Mouse (Mus musculus) heart, embryonic 14.5 days (tissue): ENCODE measurements at regions not wholly inside any gene's neighbourhood (a gene's known extent, or its start where the extent isn't known, plus 50 kb on each side); places are given as distances from the start of the nearest gene placed in this dataset.

Experiments
- ATAC-seq: fragments of 200-750 bp; cut with Nextera tagmentation; 2 replicates; pipeline ENCODE4 v1.8.0; 2017; ENCODE audit warnings: low read depth, moderate TSS enrichment; ENCODE audit not compliant: insufficient number of reproducible peaks, insufficient read depth, low FRiP score
- H3K27ac ChIP-seq, 2 experiments: fragments of 200-500 bp in 1 of 2; fragments of 300-500 bp in 1 of 2; sonication (generic) in 1 of 2; replicated peaks in 1 of 2; 2 replicates each; pipeline ENCODE4 v1.5.1; 2012 to 2014; ENCODE audit warnings: low read depth in 2 of 2, low read length in 2 of 2, control low read depth in 1 of 2, mild to moderate bottlenecking in 1 of 2, mixed read lengths in 1 of 2; ENCODE audit not compliant: control insufficient read depth in 1 of 2, insufficient read depth in 1 of 2
- H3K27me3 ChIP-seq: fragments of 300-500 bp; sonication (generic); 2 replicates; pipeline ENCODE4 v1.6.1; 2014; ENCODE audit warnings: mild to moderate bottlenecking, low read length, control low read depth; ENCODE audit not compliant: control insufficient read depth, insufficient read depth
- H3K36me3 ChIP-seq: fragments of 300-500 bp; sonication (generic); 2 replicates; pipeline ENCODE4 v1.6.1; 2014; ENCODE audit warnings: mild to moderate bottlenecking, control low read depth, low read length, mixed read lengths; ENCODE audit not compliant: control insufficient read depth, insufficient read depth
- H3K4me1 ChIP-seq, 2 experiments: fragments of 200-500 bp in 1 of 2; fragments of 300-500 bp in 1 of 2; sonication (generic) in 1 of 2; 2 replicates each; pipeline ENCODE4 v1.6.1; 2012 to 2014; ENCODE audit warnings: low read length in 2 of 2, control low read depth in 1 of 2, mixed read lengths in 1 of 2; ENCODE audit not compliant: control insufficient read depth in 2 of 2, insufficient read depth in 2 of 2
- H3K4me2 ChIP-seq: fragments of 300-500 bp; sonication (generic); 2 replicates; pipeline ENCODE4 v1.6.1; 2014; ENCODE audit warnings: mild to moderate bottlenecking, low read length
- H3K4me3 ChIP-seq, 2 experiments: fragments of 200-500 bp in 1 of 2; fragments of 300-500 bp in 1 of 2; sonication (generic) in 1 of 2; 2 replicates each; pipeline ENCODE4 v1.5.1; 2012 to 2014; ENCODE audit warnings: low read length in 2 of 2, mild to moderate bottlenecking in 2 of 2, control low read depth in 1 of 2, low read depth in 1 of 2, moderate library complexity in 1 of 2; ENCODE audit not compliant: control insufficient read depth in 1 of 2, insufficient read depth in 1 of 2
- H3K9ac ChIP-seq: fragments of 300-500 bp; sonication (generic); 2 replicates; pipeline ENCODE4 v1.6.1; 2014; ENCODE audit warnings: mild to moderate bottlenecking, low read length
- H3K9me3 ChIP-seq: fragments of 300-500 bp; sonication (generic); 2 replicates; pipeline ENCODE4 v1.6.1; 2016; ENCODE audit warnings: low read length, control low read depth; ENCODE audit not compliant: control insufficient read depth
- WGBS: fragments of 180-500 bp; shearing (Covaris S2); extraction: QIAGEN DNeasy Blood & Tissue Kit; methylation state at CpG from one replicate; pipeline ENCODE4 v1.1.7; 2014; 5-methylcytosine and 5-hydroxymethylcytosine counted together

- no peak overlapping the region for H3K4me3 ChIP-seq
- H3K9me3 ChIP-seq, result no peaks in the 10 kb centered on the region
- H3K27ac ChIP-seq, result no peak overlapping the region
- WGBS, result 70% methylated on average over 5 of the region's 5 CpGs
- no peak for ATAC-seq
- H3K4me1 ChIP-seq, result no peaks in the 10 kb centered on the region
- no peaks in the 10 kb centered on the region for H3K36me3 ChIP-seq
- no peak overlapping the region for H3K9ac ChIP-seq
- H3K4me2 ChIP-seq, result no peak overlapping the region
- H3K27me3 ChIP-seq, result no peaks in the 10 kb centered on the region
Measured at GRCm38 (mm10) chr14:102731746-102732145, 250.7 kb downstream of the Kctd12 start.

- Histone ChIP-seq H3K4me3 (no peak overlapping the region), H3K4me2 (no peak overlapping the region), H3K4me1 (no peaks in the 10 kb centered on the region), H3K27ac (no peak overlapping the region), H3K9ac (no peak overlapping the region), H3K9me3 (no peaks in the 10 kb centered on the region), H3K27me3 (no peaks in the 10 kb centered on the region), H3K36me3 (no peaks in the 10 kb centered on the region)
- ATAC-seq, result no peak
- WGBS, result 61% methylated on average over 2 of the region's 2 CpGs
Measured at GRCm38 (mm10) chr14:102722633-102723032, 259.8 kb downstream of the Kctd12 start.

- H3K4me1 ChIP-seq, result no peaks in the 10 kb centered on the region
- no peak overlapping the region for H3K4me3 ChIP-seq
- H3K4me2 ChIP-seq, result no peak overlapping the region
- no peak for ATAC-seq
- WGBS, result 47% methylated on average over 2 of the region's 2 CpGs
- H3K27ac ChIP-seq, result no peak overlapping the region
- no peaks in the 10 kb centered on the region for H3K36me3 ChIP-seq
- H3K9ac ChIP-seq, result no peak overlapping the region
- H3K9me3 ChIP-seq, result no peaks in the 10 kb centered on the region
- H3K27me3 ChIP-seq, result no peaks in the 10 kb centered on the region
Measured at GRCm38 (mm10) chr14:102718558-102718957, 263.9 kb downstream of the Kctd12 start.

- Histone ChIP-seq H3K4me1 (no peaks in the 10 kb centered on the region), H3K9me3 (no peaks in the 10 kb centered on the region), H3K4me3 (no peak overlapping the region), H3K27ac (no peak overlapping the region), H3K9ac (no peak overlapping the region), H3K4me2 (no peak overlapping the region), H3K27me3 (no peaks in the 10 kb centered on the region), H3K36me3 (no peaks in the 10 kb centered on the region)
- 74% methylated on average over 1 of the region's 1 CpGs for WGBS
- no peak for ATAC-seq
Measured at GRCm38 (mm10) chr14:102712600-102712999, 269.8 kb downstream of the Kctd12 start.

GRCm38 (mm10) chr14:102706704-102707336, 275.6 kb downstream of the Kctd12 start:
- Histone ChIP-seq H3K27me3 (no peaks in the 10 kb centered on the region), H3K9ac (no peak overlapping the region), H3K27ac (no peak overlapping the region), H3K9me3 (no peaks in the 10 kb centered on the region), H3K4me1 (no peaks in the 10 kb centered on the region), H3K36me3 (no peaks in the 10 kb centered on the region), H3K4me2 (no peak overlapping the region), H3K4me3 (no peak overlapping the region)
- no peak for ATAC-seq
- WGBS, result 81% methylated on average over 5 of the region's 5 CpGs

- H3K9me3 ChIP-seq, result no peaks in the 10 kb centered on the region
- WGBS, result 80% methylated on average over 2 of the region's 2 CpGs
- no peak overlapping the region for H3K4me2 ChIP-seq
- H3K36me3 ChIP-seq, result no peaks in the 10 kb centered on the region
- H3K27ac ChIP-seq, result no peak overlapping the region
- H3K4me3 ChIP-seq, result no peak overlapping the region
- H3K27me3 ChIP-seq, result no peaks in the 10 kb centered on the region
- no peak for ATAC-seq
- no peak overlapping the region for H3K9ac ChIP-seq
- H3K4me1 ChIP-seq, result no peaks in the 10 kb centered on the region
Measured at GRCm38 (mm10) chr14:102701108-102701507, 281.3 kb downstream of the Kctd12 start.

GRCm38 (mm10) chr14:102700457-102700856, 282.0 kb downstream of the Kctd12 start:
- no peaks in the 10 kb centered on the region for H3K27me3 ChIP-seq
- no peaks in the 10 kb centered on the region for H3K4me1 ChIP-seq
- H3K4me3 ChIP-seq, result no peak overlapping the region
- no peaks in the 10 kb centered on the region for H3K9me3 ChIP-seq
- H3K9ac ChIP-seq, result no peak overlapping the region
- H3K27ac ChIP-seq, result no peak overlapping the region
- no peak overlapping the region for H3K4me2 ChIP-seq
- ATAC-seq, result no peak
- H3K36me3 ChIP-seq, result no peaks in the 10 kb centered on the region
- 73% methylated on average over 6 of the region's 6 CpGs for WGBS

- H3K36me3 ChIP-seq, result no peaks in the 10 kb centered on the region
- H3K9ac ChIP-seq, result no peak overlapping the region
- ATAC-seq, result no peak
- H3K4me1 ChIP-seq, result no peaks in the 10 kb centered on the region
- H3K4me3 ChIP-seq, result no peak overlapping the region
- WGBS, result 85% methylated on average over 3 of the region's 3 CpGs
- no peaks in the 10 kb centered on the region for H3K9me3 ChIP-seq
- no peak overlapping the region for H3K27ac ChIP-seq
- no peaks in the 10 kb centered on the region for H3K27me3 ChIP-seq
- no peak overlapping the region for H3K4me2 ChIP-seq
Measured at GRCm38 (mm10) chr14:102699015-102699414, 283.4 kb downstream of the Kctd12 start.
